Mouse (Mus musculus): Measurements from ENCODE around the gene Lpin3. TPM values are rescaled to one million over a fixed set of nuclear protein-coding genes. Genes with fewer than 3 reads are reported as not detected.

Gene Lpin3
- polyA plus RNA-seq, 1 experiment from 2014 or later: 1.2 TPM

- DNase-seq: no peak
- H3K36me3 ChIP-seq (replicated peaks; ENCODE audit: insufficient read depth, low read length): no peaks in the 10 kb centered on the region
- H3K4me3 ChIP-seq (ENCODE audit: low read depth, low read length): peak overlapping the region; percentile 24
- TF ChIP-seq EP300 (IDR thresholded peaks at IDR 0.05; ENCODE audit: low read depth) (no peak), CTCF (IDR thresholded peaks at IDR 0.05; ENCODE audit: low read depth) (no peak)
- peak overlapping the region; percentile 60 for H3K4me2 ChIP-seq (ENCODE audit: low read depth, low read length)
- H3K9ac ChIP-seq (replicated peaks): no peak overlapping the region
- peaks cover 8% of the 10 kb centered on the region; the same call in 1 of the 2 replicates for H3K4me1 ChIP-seq (ENCODE audit: insufficient read depth)
- peaks cover 4% of the 10 kb centered on the region; the same call in 1 of the 2 replicates for H3K9me3 ChIP-seq (ENCODE audit: low read length)
- WGBS (ENCODE audit: insufficient replicate concordance): 69% methylated on average over 3 of the region's 3 CpGs
- ATAC-seq: no peak
- H3K27me3 ChIP-seq (ENCODE audit: insufficient read depth, low read length): no peaks in the 10 kb centered on the region
- H3K27ac ChIP-seq (ENCODE audit: low read depth): no peak overlapping the region
Measured at GRCm38 (mm10) chr2:160871310-160871709, 9.2 kb upstream of the Lpin3 start.

GRCm38 (mm10) chr2:160872395-160872794 is 8.1 kb upstream of the Lpin3 start:
- Histone ChIP-seq H3K4me2 (ENCODE audit: low read depth, low read length) (peak overlapping the region; percentile 80), H3K27ac (ENCODE audit: low read depth) (peak overlapping the region; percentile 94), H3K4me3 (ENCODE audit: low read depth, low read length) (peak overlapping the region; percentile 75), H3K9me3 (ENCODE audit: low read length) (peaks cover 4% of the 10 kb centered on the region; the same call in 1 of the 2 replicates), H3K27me3 (ENCODE audit: insufficient read depth, low read length) (no peaks in the 10 kb centered on the region), H3K4me1 (ENCODE audit: insufficient read depth) (peaks cover 8% of the 10 kb centered on the region; the same call in 1 of the 2 replicates), H3K9ac (replicated peaks) (peak overlapping the region; percentile 89), H3K36me3 (replicated peaks; ENCODE audit: insufficient read depth, low read length) (no peaks in the 10 kb centered on the region)
- TF ChIP-seq CTCF (IDR thresholded peaks at IDR 0.05; ENCODE audit: low read depth): no peak
- DNase-seq (peak; percentile 83), ATAC-seq (peak; percentile 86)
- 1% methylated on average over 41 of the region's 47 CpGs for WGBS (ENCODE audit: insufficient replicate concordance)

- Histone ChIP-seq H3K27me3 (ENCODE audit: insufficient read depth, low read length) (no peaks in the 10 kb centered on the region), H3K27ac (ENCODE audit: low read depth) (peak within 1 kb of the TSS; percentile 94), H3K9me3 (ENCODE audit: low read length) (peaks cover 4% of the 10 kb centered on the region; the same call in 1 of the 2 replicates), H3K9ac (replicated peaks) (peak within 1 kb of the TSS; percentile 89), H3K36me3 (replicated peaks; ENCODE audit: insufficient read depth, low read length) (no peaks in the 10 kb centered on the region), H3K4me2 (ENCODE audit: low read depth, low read length) (peak within 1 kb of the TSS; percentile 80), H3K4me1 (ENCODE audit: insufficient read depth) (peaks cover 8% of the 10 kb centered on the region; the same call in 1 of the 2 replicates), H3K4me3 (ENCODE audit: low read depth, low read length) (peak within 1 kb of the TSS; percentile 75)
- ATAC-seq: peak; percentile 92
- 3% methylated on average over 13 of the region's 48 CpGs for WGBS (ENCODE audit: insufficient replicate concordance)
- peak; percentile 41; the same call in 1 of the 2 replicates for TF ChIP-seq EP300 (IDR thresholded peaks at IDR 0.05; ENCODE audit: low read depth)
- no peak for TF ChIP-seq CTCF (IDR thresholded peaks at IDR 0.05; ENCODE audit: low read depth)
- DNase-seq: peak; percentile 92
Measured at GRCm38 (mm10) chr2:160872890-160873382, 7.5 kb upstream of the Lpin3 start, which contains the start of gene Zhx3. Zhx3 (minus strand) TSS chr2:160872998.

- Histone ChIP-seq H3K4me3 (ENCODE audit: low read depth, low read length) (no peak overlapping the region), H3K9me3 (ENCODE audit: low read length) (peaks cover 4% of the 10 kb centered on the region; the same call in 1 of the 2 replicates), H3K4me2 (ENCODE audit: low read depth, low read length) (no peak overlapping the region), H3K9ac (replicated peaks) (no peak overlapping the region), H3K4me1 (ENCODE audit: insufficient read depth) (peaks cover 8% of the 10 kb centered on the region; the same call in 1 of the 2 replicates), H3K36me3 (replicated peaks; ENCODE audit: insufficient read depth, low read length) (no peaks in the 10 kb centered on the region), H3K27me3 (ENCODE audit: insufficient read depth, low read length) (no peaks in the 10 kb centered on the region), H3K27ac (ENCODE audit: low read depth) (0 out of 2 replicates have a peak overlapping the region, but pooled peaks have one; percentile 94)
- ATAC-seq (no peak), DNase-seq (no peak)
- WGBS (ENCODE audit: insufficient replicate concordance): 51% methylated on average over 5 of the region's 5 CpGs
- TF ChIP-seq CTCF (IDR thresholded peaks at IDR 0.05; ENCODE audit: low read depth): no peak
Measured at GRCm38 (mm10) chr2:160874231-160874877, 6.1 kb upstream of the Lpin3 start.

GRCm38 (mm10) chr2:160876115-160876514 is 4.4 kb upstream of the Lpin3 start:
- peaks cover 4% of the 10 kb centered on the region; the same call in 1 of the 2 replicates for H3K9me3 ChIP-seq (ENCODE audit: low read length)
- no peak overlapping the region for H3K4me3 ChIP-seq (ENCODE audit: low read depth, low read length)
- ATAC-seq: no peak
- WGBS (ENCODE audit: insufficient replicate concordance): 77% methylated on average over 4 of the region's 4 CpGs
- no peak overlapping the region for H3K9ac ChIP-seq (replicated peaks)
- H3K4me2 ChIP-seq (ENCODE audit: low read depth, low read length): no peak overlapping the region
- DNase-seq: no peak
- no peak overlapping the region for H3K27ac ChIP-seq (ENCODE audit: low read depth)
- peaks cover 8% of the 10 kb centered on the region; the same call in 1 of the 2 replicates for H3K4me1 ChIP-seq (ENCODE audit: insufficient read depth)
- no peaks in the 10 kb centered on the region for H3K27me3 ChIP-seq (ENCODE audit: insufficient read depth, low read length)
- H3K36me3 ChIP-seq (replicated peaks; ENCODE audit: insufficient read depth, low read length): no peaks in the 10 kb centered on the region
- TF ChIP-seq CTCF (IDR thresholded peaks at IDR 0.05; ENCODE audit: low read depth) (peak; percentile 66), EP300 (IDR thresholded peaks at IDR 0.05; ENCODE audit: low read depth) (no peak)

- ATAC-seq (no peak), DNase-seq (no peak)
- no peaks in the 10 kb centered on the region for H3K4me1 ChIP-seq (ENCODE audit: insufficient read depth)
- no peaks in the 10 kb centered on the region for H3K9me3 ChIP-seq (ENCODE audit: low read length)
- WGBS (ENCODE audit: insufficient replicate concordance): 44% methylated on average over 6 of the region's 6 CpGs
- H3K36me3 ChIP-seq (replicated peaks; ENCODE audit: insufficient read depth, low read length): no peaks in the 10 kb centered on the region
- no peak for TF ChIP-seq EP300 (IDR thresholded peaks at IDR 0.05; ENCODE audit: low read depth)
- no peak for TF ChIP-seq CTCF (IDR thresholded peaks at IDR 0.05; ENCODE audit: low read depth)
- H3K9ac ChIP-seq (replicated peaks): no peak overlapping the region
- no peak overlapping the region for H3K4me3 ChIP-seq (ENCODE audit: low read depth, low read length)
- H3K27ac ChIP-seq (ENCODE audit: low read depth): no peak overlapping the region
- no peak overlapping the region for H3K4me2 ChIP-seq (ENCODE audit: low read depth, low read length)
- H3K27me3 ChIP-seq (ENCODE audit: insufficient read depth, low read length): no peaks in the 10 kb centered on the region
Measured at GRCm38 (mm10) chr2:160881462-160882101, 1.1 kb downstream of the Lpin3 start.

Measured in liver, postnatal 0 days (tissue).